Mouse (Mus musculus) midbrain, embryonic 11.5 days (tissue): ENCODE data around the gene Thsd4. TPM values are rescaled to one million over a fixed set of nuclear protein-coding genes. Genes with fewer than 3 reads are reported as not detected.

Experiments used
- ATAC-seq: fragments of 200-750 bp; cut with Nextera tagmentation; 2 replicates; pipeline ENCODE4 v1.8.0; 2017; ENCODE audit warnings: moderate TSS enrichment, moderate library complexity; ENCODE audit not compliant: low FRiP score
- DNase-seq: peaks from one replicate; pipeline ENCODE4 v3.0.0; 2015; ENCODE audit warnings: low spot score; ENCODE audit errors: missing footprints
- H3K27ac ChIP-seq: fragments of 300-500 bp; sonication (generic); 2 replicates; pipeline ENCODE4 v1.5.1; 2014; ENCODE audit warnings: low read depth, low read length
- H3K27me3 ChIP-seq: fragments of 300-500 bp; sonication (generic); 2 replicates; pipeline ENCODE4 v1.6.1; 2014; ENCODE audit warnings: mild to moderate bottlenecking, low read length, moderate library complexity, mixed read lengths; ENCODE audit not compliant: control insufficient read depth, insufficient read depth
- H3K36me3 ChIP-seq: fragments of 300-500 bp; sonication (generic); 2 replicates; pipeline ENCODE4 v1.6.1; 2014; ENCODE audit warnings: mild to moderate bottlenecking, low read length, moderate library complexity, mixed read lengths; ENCODE audit not compliant: control insufficient read depth, insufficient read depth
- H3K4me1 ChIP-seq: fragments of 300-500 bp; sonication (generic); 2 replicates; pipeline ENCODE4 v1.6.1; 2014; ENCODE audit warnings: low read length; ENCODE audit not compliant: control insufficient read depth, insufficient read depth
- H3K4me2 ChIP-seq: fragments of 300-500 bp; sonication (generic); 2 replicates; pipeline ENCODE4 v1.6.1; 2014; ENCODE audit warnings: mild to moderate bottlenecking, moderate library complexity
- H3K4me3 ChIP-seq: fragments of 300-500 bp; sonication (generic); 2 replicates; pipeline ENCODE4 v1.5.1; 2014; ENCODE audit warnings: low read depth, low read length
- H3K9ac ChIP-seq: fragments of 300-500 bp; sonication (generic); 2 replicates; pipeline ENCODE4 v1.6.1; 2014; ENCODE audit warnings: low read length
- H3K9me3 ChIP-seq: fragments of 300-500 bp; sonication (generic); 2 replicates; pipeline ENCODE4 v1.6.1; 2016; ENCODE audit warnings: low read length; ENCODE audit not compliant: control insufficient read depth
- WGBS: fragments of 180-500 bp; shearing (Covaris S2); extraction: QIAGEN DNeasy Blood & Tissue Kit; methylation state at CpG from one replicate; pipeline ENCODE4 v1.1.7; 2014; 5-methylcytosine and 5-hydroxymethylcytosine counted together
- polyA plus RNA-seq: library from polyadenylated mRNA; unstranded; fragments of >200 nt; fragmentation: Nextera tagmentation; extraction: Ambion mirVana; gene quantifications from 2 replicates; pipeline ENCODE4 v1.2.1, GENCODE M21; 2014

The Thsd4 gene
- polyA plus RNA-seq, 1 experiment from 2014 or later: 6.4 TPM

- DNase-seq (peak; percentile 90), ATAC-seq (no peak)
- no peak overlapping the region for H3K27ac ChIP-seq
- H3K36me3 ChIP-seq: no peaks in the 10 kb centered on the region
- 48% methylated on average over 5 of the region's 5 CpGs for WGBS
- peak overlapping the region; percentile 82 for H3K4me2 ChIP-seq
- H3K9ac ChIP-seq: peak overlapping the region; percentile 72
- H3K27me3 ChIP-seq: peaks cover 19% of the 10 kb centered on the region
- H3K4me1 ChIP-seq: peaks cover 27% of the 10 kb centered on the region
- no peaks in the 10 kb centered on the region for H3K9me3 ChIP-seq
- peak overlapping the region; percentile 54 for H3K4me3 ChIP-seq
These were observed 703 bp downstream of the Thsd4 start for GRCm38 (mm10) chr9:60521143-60521542.

GRCm38 (mm10) chr9:60519601-60520000 lies 2.2 kb downstream of the Thsd4 start:
- Histone ChIP-seq H3K27me3 (peaks cover 19% of the 10 kb centered on the region), H3K9ac (no peak overlapping the region), H3K4me3 (no peak overlapping the region), H3K4me1 (peaks cover 27% of the 10 kb centered on the region), H3K9me3 (no peaks in the 10 kb centered on the region), H3K27ac (no peak overlapping the region), H3K36me3 (no peaks in the 10 kb centered on the region), H3K4me2 (peak overlapping the region; percentile 30; the same call in 1 of the 2 replicates)
- ATAC-seq (peak; percentile 36; the same call in 1 of the 2 replicates), DNase-seq (peak; percentile 87)
- WGBS: 16% methylated on average over 3 of the region's 3 CpGs

- Histone ChIP-seq H3K9ac (no peak overlapping the region), H3K4me1 (peaks cover 27% of the 10 kb centered on the region), H3K9me3 (no peaks in the 10 kb centered on the region), H3K27ac (no peak overlapping the region), H3K27me3 (peaks cover 19% of the 10 kb centered on the region), H3K4me2 (no peak overlapping the region), H3K36me3 (no peaks in the 10 kb centered on the region), H3K4me3 (no peak overlapping the region)
- 32% methylated on average over 3 of the region's 3 CpGs for WGBS
- ATAC-seq (no peak), DNase-seq (peak; percentile 79)
These were observed 3.6 kb downstream of the Thsd4 start for GRCm38 (mm10) chr9:60518216-60518615.

- no peaks in the 10 kb centered on the region for H3K36me3 ChIP-seq
- no peak for ATAC-seq
- H3K4me1 ChIP-seq: peaks cover 33% of the 10 kb centered on the region
- 4% methylated on average over 4 of the region's 4 CpGs for WGBS
- peak; percentile 84 for DNase-seq
- no peak overlapping the region for H3K9ac ChIP-seq
- no peak overlapping the region for H3K4me3 ChIP-seq
- H3K9me3 ChIP-seq: no peaks in the 10 kb centered on the region
- no peak overlapping the region for H3K4me2 ChIP-seq
- peaks cover 19% of the 10 kb centered on the region for H3K27me3 ChIP-seq
- no peak overlapping the region for H3K27ac ChIP-seq
These were observed 4.7 kb downstream of the Thsd4 start for GRCm38 (mm10) chr9:60517148-60517547.

GRCm38 (mm10) chr9:60516379-60516778 lies 5.5 kb downstream of the Thsd4 start:
- ATAC-seq (no peak), DNase-seq (peak; percentile 62)
- no peaks in the 10 kb centered on the region for H3K9me3 ChIP-seq
- H3K4me3 ChIP-seq: no peak overlapping the region
- peaks cover 15% of the 10 kb centered on the region for H3K27me3 ChIP-seq
- peaks cover 28% of the 10 kb centered on the region for H3K4me1 ChIP-seq
- whole genome bisulfite sequencing: 82% methylated on average over 4 of the region's 4 CpGs
- H3K4me2 ChIP-seq: no peak overlapping the region
- H3K9ac ChIP-seq: no peak overlapping the region
- no peaks in the 10 kb centered on the region for H3K36me3 ChIP-seq
- no peak overlapping the region for H3K27ac ChIP-seq

GRCm38 (mm10) chr9:60513329-60513788 lies 8.5 kb downstream of the Thsd4 start:
- Histone ChIP-seq H3K27ac (no peak overlapping the region), H3K27me3 (peaks cover 3% of the 10 kb centered on the region; the same call in 1 of the 2 replicates), H3K4me3 (no peak overlapping the region), H3K36me3 (no peaks in the 10 kb centered on the region), H3K9ac (no peak overlapping the region), H3K9me3 (no peaks in the 10 kb centered on the region), H3K4me2 (no peak overlapping the region), H3K4me1 (peaks cover 34% of the 10 kb centered on the region)
- ATAC-seq: 0 out of 2 replicates have a peak, but pooled peaks have one; percentile 27
- WGBS: 35% methylated on average over 11 of the region's 11 CpGs
- peak; percentile 82 for DNase-seq

- peaks cover 20% of the 10 kb centered on the region for H3K4me1 ChIP-seq
- peak; percentile 82 for DNase-seq
- no peak overlapping the region for H3K4me3 ChIP-seq
- H3K4me2 ChIP-seq: 0 out of 2 replicates have a peak overlapping the region, but pooled peaks have one; percentile 7
- H3K36me3 ChIP-seq: no peaks in the 10 kb centered on the region
- no peak for ATAC-seq
- no peak overlapping the region for H3K27ac ChIP-seq
- no peaks in the 10 kb centered on the region for H3K9me3 ChIP-seq
- H3K27me3 ChIP-seq: no peaks in the 10 kb centered on the region; the same call in 1 of the 2 replicates
- WGBS: 34% methylated on average over 6 of the region's 6 CpGs
- H3K9ac ChIP-seq: no peak overlapping the region
These were observed 11.0 kb downstream of the Thsd4 start for GRCm38 (mm10) chr9:60510876-60511275.

GRCm38 (mm10) chr9:60506136-60506535 lies 15.7 kb downstream of the Thsd4 start:
- ATAC-seq (no peak), DNase-seq (peak; percentile 64)
- peaks cover 20% of the 10 kb centered on the region for H3K4me1 ChIP-seq
- no peak overlapping the region for H3K9ac ChIP-seq
- H3K4me3 ChIP-seq: no peak overlapping the region
- H3K27ac ChIP-seq: no peak overlapping the region
- H3K27me3 ChIP-seq: no peaks in the 10 kb centered on the region
- no peak overlapping the region for H3K4me2 ChIP-seq
- 90% methylated on average over 5 of the region's 5 CpGs for WGBS
- H3K9me3 ChIP-seq: no peaks in the 10 kb centered on the region
- H3K36me3 ChIP-seq: no peaks in the 10 kb centered on the region

GRCm38 (mm10) chr9:60504378-60505285 lies 17.2 kb downstream of the Thsd4 start:
- peaks cover 6% of the 10 kb centered on the region for H3K4me1 ChIP-seq
- H3K36me3 ChIP-seq: no peaks in the 10 kb centered on the region
- no peak overlapping the region for H3K27ac ChIP-seq
- no peaks in the 10 kb centered on the region for H3K9me3 ChIP-seq
- H3K9ac ChIP-seq: no peak overlapping the region
- ATAC-seq: no peak
- 72% methylated on average over 14 of the region's 14 CpGs for WGBS
- H3K27me3 ChIP-seq: no peaks in the 10 kb centered on the region
- peak; percentile 84 for DNase-seq
- no peak overlapping the region for H3K4me2 ChIP-seq
- no peak overlapping the region for H3K4me3 ChIP-seq
